Mouse (Mus musculus) kidney, postnatal 0 days (tissue): Measurements from ENCODE around the gene Sos1. TPM values are rescaled to one million over a fixed set of nuclear protein-coding genes. Genes with fewer than 3 reads are reported as not detected.

Source experiments
- ATAC-seq: fragments of 200-750 bp; cut with Nextera tagmentation; replicated peaks from 2 replicates; pipeline ENCODE4 v1.8.0; 2017; ENCODE audit warnings: low read depth, moderate number of reproducible peaks, moderate TSS enrichment, moderate library complexity; ENCODE audit not compliant: low FRiP score
- DNase-seq: peaks from one replicate; pipeline ENCODE4 v3.0.0-alpha.2; 2016; ENCODE audit warnings: low spot score
- H3K27ac ChIP-seq: fragments of 300-500 bp; sonication (generic); 2 replicates; pipeline ENCODE4 v1.5.1; 2014; ENCODE audit warnings: mild to moderate bottlenecking
- H3K27me3 ChIP-seq: fragments of 300-500 bp; sonication (generic); 2 replicates; pipeline ENCODE4 v1.6.1; 2014; ENCODE audit warnings: low read length, mixed read lengths; ENCODE audit not compliant: insufficient read depth
- H3K36me3 ChIP-seq: fragments of 300-500 bp; sonication (generic); 2 replicates; pipeline ENCODE4 v1.6.1; 2014; ENCODE audit warnings: low read length, mixed read lengths; ENCODE audit not compliant: insufficient read depth
- H3K4me1 ChIP-seq: fragments of 300-500 bp; sonication (generic); replicated peaks from 2 replicates; pipeline ENCODE4 v1.6.1; 2014; ENCODE audit warnings: antibody characterized with exemption, low read length, mixed read lengths; ENCODE audit not compliant: insufficient read depth
- H3K4me2 ChIP-seq: fragments of 300-500 bp; sonication (generic); 2 replicates; pipeline ENCODE4 v1.6.1; 2014; ENCODE audit warnings: mild to moderate bottlenecking, low read length, moderate library complexity, mixed read lengths
- H3K4me3 ChIP-seq: fragments of 300-500 bp; sonication (generic); replicated peaks from 2 replicates; pipeline ENCODE4 v1.5.1; 2014; ENCODE audit warnings: low read depth, low read length
- H3K9ac ChIP-seq: fragments of 300-500 bp; sonication (generic); 2 replicates; pipeline ENCODE4 v1.6.1; 2014; ENCODE audit warnings: low read depth, low read length
- H3K9me3 ChIP-seq: fragments of 300-500 bp; sonication (generic); replicated peaks from 2 replicates; pipeline ENCODE4 v1.6.1; 2016; ENCODE audit warnings: low read length, inconsistent platforms, mixed read lengths
- CTCF ChIP-seq: IDR thresholded peaks from 2 replicates; pipeline ENCODE4 v1.5.1; 2016; ENCODE audit warnings: antibody characterized with exemption, low read depth, mild to moderate bottlenecking, moderate library complexity
- WGBS: fragments of 180-500 bp; shearing (Covaris S2); extraction: QIAGEN DNeasy Blood & Tissue Kit; methylation state at CpG from one replicate; pipeline ENCODE4 v1.1.7; 2014; 5-methylcytosine and 5-hydroxymethylcytosine counted together
- polyA plus RNA-seq: library from polyadenylated mRNA; unstranded; fragments of >200 nt; fragmentation: Nextera tagmentation; extraction: Ambion mirVana; gene quantifications from 2 replicates; pipeline ENCODE4 v1.2.1, GENCODE M21; 2015

Sos1 gene
- polyA plus RNA-seq, 1 experiment from 2014 or later: 4.8 TPM

GRCm38 (mm10) chr17:80517244-80517643 lies 37.0 kb upstream of the Sos1 start:
- Histone ChIP-seq H3K4me1 (no peaks in the 10 kb centered on the region), H3K36me3 (no peaks in the 10 kb centered on the region), H3K4me2 (no peak overlapping the region), H3K4me3 (no peak overlapping the region), H3K9ac (no peak overlapping the region), H3K27me3 (no peaks in the 10 kb centered on the region), H3K27ac (no peak overlapping the region), H3K9me3 (no peaks in the 10 kb centered on the region)
- WGBS: 72% methylated on average over 9 of the region's 9 CpGs
- no peak for DNase-seq
- no peak; the same call in 1 of the 2 replicates for ATAC-seq
- TF ChIP-seq CTCF: no peak

GRCm38 (mm10) chr17:80515956-80516355 lies 35.7 kb upstream of the Sos1 start:
- no peak for DNase-seq
- no peak for ATAC-seq
- Histone ChIP-seq H3K27ac (no peak overlapping the region), H3K4me2 (no peak overlapping the region), H3K27me3 (no peaks in the 10 kb centered on the region), H3K36me3 (no peaks in the 10 kb centered on the region), H3K9me3 (no peaks in the 10 kb centered on the region), H3K9ac (no peak overlapping the region), H3K4me1 (no peaks in the 10 kb centered on the region), H3K4me3 (no peak overlapping the region)
- TF ChIP-seq CTCF: no peak
- 84% methylated on average over 9 of the region's 9 CpGs for WGBS

- WGBS: 84% methylated on average over 7 of the region's 7 CpGs
- DNase-seq: no peak
- H3K4me1 ChIP-seq: no peaks in the 10 kb centered on the region
- no peak for ATAC-seq
- H3K9ac ChIP-seq: no peak overlapping the region
- no peaks in the 10 kb centered on the region for H3K27me3 ChIP-seq
- no peak for TF ChIP-seq CTCF
- no peak overlapping the region for H3K27ac ChIP-seq
- no peaks in the 10 kb centered on the region for H3K36me3 ChIP-seq
- no peaks in the 10 kb centered on the region for H3K9me3 ChIP-seq
- no peak overlapping the region for H3K4me3 ChIP-seq
- no peak overlapping the region for H3K4me2 ChIP-seq
Measured at GRCm38 (mm10) chr17:80515513-80515912, 35.3 kb upstream of the Sos1 start.

- Histone ChIP-seq H3K4me2 (no peak overlapping the region), H3K9ac (no peak overlapping the region), H3K36me3 (no peaks in the 10 kb centered on the region), H3K27me3 (no peaks in the 10 kb centered on the region), H3K9me3 (no peaks in the 10 kb centered on the region), H3K4me1 (no peaks in the 10 kb centered on the region), H3K4me3 (no peak overlapping the region), H3K27ac (no peak overlapping the region)
- no peak for TF ChIP-seq CTCF
- ATAC-seq (no peak), DNase-seq (no peak)
- 71% methylated on average over 8 of the region's 8 CpGs for WGBS
Measured at GRCm38 (mm10) chr17:80513766-80514165, 33.5 kb upstream of the Sos1 start.

GRCm38 (mm10) chr17:80510459-80510855 lies 30.2 kb upstream of the Sos1 start:
- ATAC-seq (no peak), DNase-seq (no peak)
- 74% methylated on average over 3 of the region's 3 CpGs for WGBS
- no peaks in the 10 kb centered on the region for H3K9me3 ChIP-seq
- H3K4me2 ChIP-seq: no peak overlapping the region
- no peaks in the 10 kb centered on the region for H3K36me3 ChIP-seq
- no peak overlapping the region for H3K9ac ChIP-seq
- H3K27ac ChIP-seq: no peak overlapping the region
- no peak for TF ChIP-seq CTCF
- no peak overlapping the region for H3K4me3 ChIP-seq
- H3K4me1 ChIP-seq: no peaks in the 10 kb centered on the region
- no peaks in the 10 kb centered on the region for H3K27me3 ChIP-seq

GRCm38 (mm10) chr17:80509494-80510458 lies 29.5 kb upstream of the Sos1 start:
- Histone ChIP-seq H3K27ac (no peak overlapping the region), H3K4me1 (no peaks in the 10 kb centered on the region), H3K36me3 (no peaks in the 10 kb centered on the region), H3K9me3 (no peaks in the 10 kb centered on the region), H3K4me3 (no peak overlapping the region), H3K27me3 (no peaks in the 10 kb centered on the region), H3K9ac (no peak overlapping the region), H3K4me2 (no peak overlapping the region)
- DNase-seq: no peak
- 43% methylated on average over 4 of the region's 4 CpGs for WGBS
- no peak for TF ChIP-seq CTCF
- ATAC-seq: no peak
